Mouse (Mus musculus): ENCODE results near the gene Trpm8. TPM values are rescaled to one million over a fixed set of nuclear protein-coding genes. Genes with fewer than 3 reads are reported as not detected.

Trpm8 gene
- total and polyA plus RNA-seq, 2 experiments from 2014 or later = 0.36 to 0.38 TPM

GRCm38 (mm10) chr1:88272851-88273250 lies 4.6 kb upstream of the Trpm8 start:
- H3K4me1 ChIP-seq (ENCODE audit: insufficient read depth) = peaks cover 16% of the 10 kb centered on the region
- H3K4me3 ChIP-seq (ENCODE audit: low read depth, low read length) = no peak overlapping the region
- 60% methylated on average over 4 of the region's 4 CpGs for WGBS
- H3K27ac ChIP-seq (ENCODE audit: low read depth, low read length) = no peak overlapping the region
- no peak for DNase-seq
- no peak overlapping the region for H3K4me2 ChIP-seq (ENCODE audit: low read depth)
- TF ChIP-seq CTCF (IDR thresholded peaks at IDR 0.05; ENCODE audit: low read depth) = no peak
- H3K27me3 ChIP-seq (ENCODE audit: insufficient read depth, low read length) = no peaks in the 10 kb centered on the region
- H3K9ac ChIP-seq = no peak overlapping the region
- H3K9me3 ChIP-seq (ENCODE audit: low read length) = no peaks in the 10 kb centered on the region
- ATAC-seq = no peak
- H3K36me3 ChIP-seq (ENCODE audit: insufficient read depth) = peaks cover 59% of the 10 kb centered on the region

GRCm38 (mm10) chr1:88273326-88273725 lies 4.1 kb upstream of the Trpm8 start:
- no peak for TF ChIP-seq CTCF (IDR thresholded peaks at IDR 0.05; ENCODE audit: low read depth)
- no peak overlapping the region for H3K4me3 ChIP-seq (ENCODE audit: low read depth, low read length)
- no peak overlapping the region for H3K4me2 ChIP-seq (ENCODE audit: low read depth)
- no peak overlapping the region for H3K27ac ChIP-seq (ENCODE audit: low read depth, low read length)
- WGBS = 97% methylated on average over 3 of the region's 3 CpGs
- H3K27me3 ChIP-seq (ENCODE audit: insufficient read depth, low read length) = no peaks in the 10 kb centered on the region
- H3K9ac ChIP-seq = no peak overlapping the region
- peaks cover 18% of the 10 kb centered on the region for H3K4me1 ChIP-seq (ENCODE audit: insufficient read depth)
- DNase-seq (no peak), ATAC-seq (no peak)
- H3K36me3 ChIP-seq (ENCODE audit: insufficient read depth) = peaks cover 54% of the 10 kb centered on the region
- no peaks in the 10 kb centered on the region for H3K9me3 ChIP-seq (ENCODE audit: low read length)

GRCm38 (mm10) chr1:88273832-88274231 lies 3.6 kb upstream of the Trpm8 start:
- no peak overlapping the region for H3K9ac ChIP-seq
- TF ChIP-seq CTCF (IDR thresholded peaks at IDR 0.05; ENCODE audit: low read depth) = no peak
- H3K4me2 ChIP-seq (ENCODE audit: low read depth) = no peak overlapping the region
- peaks cover 18% of the 10 kb centered on the region for H3K4me1 ChIP-seq (ENCODE audit: insufficient read depth)
- H3K9me3 ChIP-seq (ENCODE audit: low read length) = no peaks in the 10 kb centered on the region
- no peaks in the 10 kb centered on the region for H3K27me3 ChIP-seq (ENCODE audit: insufficient read depth, low read length)
- no peak overlapping the region for H3K4me3 ChIP-seq (ENCODE audit: low read depth, low read length)
- H3K27ac ChIP-seq (ENCODE audit: low read depth, low read length) = no peak overlapping the region
- no peak for ATAC-seq
- peaks cover 49% of the 10 kb centered on the region for H3K36me3 ChIP-seq (ENCODE audit: insufficient read depth)
- no peak for DNase-seq
- 85% methylated on average over 4 of the region's 4 CpGs for WGBS

GRCm38 (mm10) chr1:88274371-88275077 lies 2.9 kb upstream of the Trpm8 start:
- no peak overlapping the region for H3K27ac ChIP-seq (ENCODE audit: low read depth, low read length)
- DNase-seq = no peak
- no peak for ATAC-seq
- no peaks in the 10 kb centered on the region for H3K27me3 ChIP-seq (ENCODE audit: insufficient read depth, low read length)
- no peak for TF ChIP-seq CTCF (IDR thresholded peaks at IDR 0.05; ENCODE audit: low read depth)
- peaks cover 42% of the 10 kb centered on the region for H3K36me3 ChIP-seq (ENCODE audit: insufficient read depth)
- H3K4me1 ChIP-seq (ENCODE audit: insufficient read depth) = peaks cover 18% of the 10 kb centered on the region
- no peak overlapping the region for H3K4me2 ChIP-seq (ENCODE audit: low read depth)
- WGBS = 71% methylated on average over 11 of the region's 11 CpGs
- no peak overlapping the region for H3K9ac ChIP-seq
- H3K4me3 ChIP-seq (ENCODE audit: low read depth, low read length) = no peak overlapping the region
- no peaks in the 10 kb centered on the region for H3K9me3 ChIP-seq (ENCODE audit: low read length)

- DNase-seq = no peak
- Histone ChIP-seq H3K27ac (ENCODE audit: low read depth, low read length) (no peak overlapping the region), H3K9me3 (ENCODE audit: low read length) (no peaks in the 10 kb centered on the region), H3K4me2 (ENCODE audit: low read depth) (no peak overlapping the region), H3K36me3 (ENCODE audit: insufficient read depth) (peaks cover 37% of the 10 kb centered on the region), H3K27me3 (ENCODE audit: insufficient read depth, low read length) (no peaks in the 10 kb centered on the region), H3K4me1 (ENCODE audit: insufficient read depth) (peaks cover 18% of the 10 kb centered on the region), H3K9ac (no peak overlapping the region), H3K4me3 (ENCODE audit: low read depth, low read length) (no peak overlapping the region)
- WGBS = 72% methylated on average over 13 of the region's 13 CpGs
- no peak for ATAC-seq
- TF ChIP-seq CTCF (IDR thresholded peaks at IDR 0.05; ENCODE audit: low read depth) = no peak
Measured at GRCm38 (mm10) chr1:88275078-88275680, 2.3 kb upstream of the Trpm8 start.

- Histone ChIP-seq H3K27ac (ENCODE audit: low read depth, low read length) (no peak overlapping the region), H3K4me3 (ENCODE audit: low read depth, low read length) (peak overlapping the region; percentile 53), H3K4me2 (ENCODE audit: low read depth) (peak overlapping the region; percentile 55), H3K27me3 (ENCODE audit: insufficient read depth, low read length) (no peaks in the 10 kb centered on the region), H3K4me1 (ENCODE audit: insufficient read depth) (peaks cover 18% of the 10 kb centered on the region), H3K9ac (peak overlapping the region; percentile 59), H3K36me3 (ENCODE audit: insufficient read depth) (peaks cover 37% of the 10 kb centered on the region), H3K9me3 (ENCODE audit: low read length) (no peaks in the 10 kb centered on the region)
- WGBS = 64% methylated on average over 13 of the region's 13 CpGs
- ATAC-seq (no peak), DNase-seq (no peak)
- no peak for TF ChIP-seq CTCF (IDR thresholded peaks at IDR 0.05; ENCODE audit: low read depth)
Measured at GRCm38 (mm10) chr1:88275698-88276523, 1.6 kb upstream of the Trpm8 start.

Measured in forebrain, postnatal 0 days (tissue).